Comparison of ENCODE assay signal across 9 mouse cellular contexts in the genomic region with DNA sequence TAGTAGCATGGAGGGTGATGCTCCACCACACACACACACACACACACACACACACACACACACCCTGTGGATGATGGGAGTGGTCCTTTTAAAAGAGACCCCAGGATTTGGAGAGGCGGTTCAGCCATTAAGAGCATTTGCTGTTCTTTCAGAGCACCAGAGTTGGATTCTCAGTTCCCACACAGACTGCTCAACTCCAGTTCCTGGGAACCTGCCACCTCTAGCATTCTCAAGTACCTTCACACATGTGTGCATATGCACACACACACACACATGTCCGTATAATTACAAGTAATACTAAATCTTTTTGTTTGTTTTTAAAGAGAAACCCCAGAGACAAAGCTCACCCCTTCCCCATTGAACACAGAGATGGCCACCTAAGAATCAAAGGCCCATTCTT. TPM values are rescaled to one million over a fixed set of nuclear protein-coding genes. Genes with fewer than 3 reads are reported as not detected.
DNase-seq lines count a peak whose midpoint lies in the region; ATAC-seq and TF ChIP-seq lines count a peak whose summit lies in the region.
"Had no signal": no experiment of that assay in that cellular context is flagged by ENCODE, and none has a peak within 500 bp of the region (broad histone marks: within the 10 kb centered on the region; RNA-seq: fewer than 3 reads in every experiment).

No protein-coding gene starts in this region.

- WGBS in kidney, postnatal 0 days, result 79% methylated on average over 2 of the region's 2 CpGs
- WGBS in forebrain, embryonic 12.5 days, result 67% methylated on average over 2 of the region's 2 CpGs
- 78% methylated on average over 2 of the region's 2 CpGs for WGBS in intestine, embryonic 16.5 days
- 69% methylated on average over 2 of the region's 2 CpGs for WGBS in midbrain, postnatal 0 days

- H3K4me3 ChIP-seq in kidney, postnatal 0 days (replicated peaks; ENCODE audit: low read depth, low read length), result no peak overlapping the region
- H3K4me3 ChIP-seq in forebrain, embryonic 12.5 days (replicated peaks), result no peak overlapping the region
- H3K4me3 ChIP-seq in intestine, embryonic 16.5 days (ENCODE audit: low read length), result no peak overlapping the region
- no peak overlapping the region for H3K4me3 ChIP-seq in midbrain, postnatal 0 days (ENCODE audit: low read depth, low read length)

- no peak for ATAC-seq in kidney, postnatal 0 days (replicated peaks; ENCODE audit: low FRiP score, low read depth)
- ATAC-seq in forebrain, embryonic 12.5 days (ENCODE audit: low FRiP score), result no peak
- ATAC-seq in intestine, embryonic 16.5 days, result no peak
- no peak for ATAC-seq in midbrain, postnatal 0 days (ENCODE audit: low FRiP score)

- no peak for TF ChIP-seq CTCF in kidney, postnatal 0 days (IDR thresholded peaks at IDR 0.05; ENCODE audit: low read depth)
- TF ChIP-seq CTCF in midbrain, postnatal 0 days (IDR thresholded peaks at IDR 0.05), result no peak

- H3K4me2 ChIP-seq in kidney, postnatal 0 days (ENCODE audit: low read length), result no peak overlapping the region
- H3K4me2 ChIP-seq in forebrain, embryonic 12.5 days, result peak overlapping the region; percentile 100
- peak overlapping the region; percentile 85; the same call in 1 of the 2 replicates for H3K4me2 ChIP-seq in intestine, embryonic 16.5 days (ENCODE audit: low read depth, low read length)
- H3K4me2 ChIP-seq in midbrain, postnatal 0 days (ENCODE audit: low read depth, low read length, poor library complexity, severe bottlenecking), result no peak overlapping the region

- peak overlapping the region; percentile 97; the same call in 1 of the 2 replicates for H3K27ac ChIP-seq in kidney, postnatal 0 days
- peak overlapping the region; percentile 99 for H3K27ac ChIP-seq in forebrain, embryonic 12.5 days
- peak overlapping the region; percentile 99 for H3K27ac ChIP-seq in intestine, embryonic 16.5 days (ENCODE audit: low read length)
- peak overlapping the region; percentile 99; the same call in 1 of the 2 replicates for H3K27ac ChIP-seq in midbrain, postnatal 0 days (ENCODE audit: low read depth, low read length)

- H3K9me3 ChIP-seq in kidney, postnatal 0 days (replicated peaks; ENCODE audit: low read length), result no peaks in the 10 kb centered on the region
- H3K9me3 ChIP-seq in forebrain, embryonic 12.5 days, result no peaks in the 10 kb centered on the region
- H3K9me3 ChIP-seq in intestine, embryonic 16.5 days (ENCODE audit: control insufficient read depth, low read length), result no peaks in the 10 kb centered on the region
- H3K9me3 ChIP-seq in midbrain, postnatal 0 days (ENCODE audit: low read length), result no peaks in the 10 kb centered on the region

- peaks cover 9% of the 10 kb centered on the region for H3K36me3 ChIP-seq in kidney, postnatal 0 days (ENCODE audit: insufficient read depth, low read length)
- peaks cover 22% of the 10 kb centered on the region for H3K36me3 ChIP-seq in forebrain, embryonic 12.5 days (replicated peaks)
- 0 out of 2 replicates have a peak, but pooled peaks cover 8% of the 10 kb centered on the region for H3K36me3 ChIP-seq in intestine, embryonic 16.5 days (ENCODE audit: control insufficient read depth, insufficient read depth, low read length)
- peaks cover 4% of the 10 kb centered on the region; the same call in 1 of the 2 replicates for H3K36me3 ChIP-seq in midbrain, postnatal 0 days (ENCODE audit: insufficient read depth, low read length)

- no peak for DNase-seq in kidney, postnatal 0 days (ENCODE audit: low spot score)
- no peak for DNase-seq in kidney, postnatal 10 days
- no peak for DNase-seq in midbrain, postnatal 0 days (ENCODE audit: low spot score)
- DNase-seq in adrenal gland, adult 18-20 months (ENCODE audit: low spot score in 2 of 2), result no peak
- no peak for DNase-seq in kidney, adult 11 months
- no peak for DNase-seq in adrenal gland, postnatal 4 days (ENCODE audit: low spot score in 2 of 2)

- H3K9ac ChIP-seq in kidney, postnatal 0 days (ENCODE audit: low read depth, low read length), result no peak overlapping the region
- H3K9ac ChIP-seq in forebrain, embryonic 12.5 days, result no peak overlapping the region
- no peak overlapping the region for H3K9ac ChIP-seq in intestine, embryonic 16.5 days (ENCODE audit: low read depth, low read length)
- no peak overlapping the region for H3K9ac ChIP-seq in midbrain, postnatal 0 days (replicated peaks; ENCODE audit: low read length, poor library complexity, severe bottlenecking)

- H3K27me3 ChIP-seq in kidney, postnatal 0 days (ENCODE audit: insufficient read depth, low read length), result no peaks in the 10 kb centered on the region
- no peaks in the 10 kb centered on the region for H3K27me3 ChIP-seq in forebrain, embryonic 12.5 days
- H3K27me3 ChIP-seq in intestine, embryonic 16.5 days (replicated peaks; ENCODE audit: control insufficient read depth, insufficient read depth, low read length), result no peaks in the 10 kb centered on the region
- no peaks in the 10 kb centered on the region for H3K27me3 ChIP-seq in midbrain, postnatal 0 days (ENCODE audit: insufficient read depth, low read length)

- H3K4me1 ChIP-seq in kidney, postnatal 0 days (replicated peaks; ENCODE audit: insufficient read depth, low read length), result peaks cover 31% of the 10 kb centered on the region; the same call in 1 of the 2 replicates
- peaks cover 47% of the 10 kb centered on the region for H3K4me1 ChIP-seq in forebrain, embryonic 12.5 days
- H3K4me1 ChIP-seq in intestine, embryonic 16.5 days (ENCODE audit: control insufficient read depth, insufficient read depth, low read length), result peaks cover 29% of the 10 kb centered on the region
- peaks cover 16% of the 10 kb centered on the region for H3K4me1 ChIP-seq in midbrain, postnatal 0 days (ENCODE audit: insufficient read depth, low read length)

RNA-seq across cellular contexts. Expression of a gene that starts 1.4 kb away (rescaled TPM):
- 78.4 and 81.1 TPM in 2 replicates for polyA plus RNA-seq in kidney, postnatal 0 days (2015; fragmentation: Nextera tagmentation; extraction: Ambion mirVana)
- 470 and 492 TPM in 2 replicates for polyA plus RNA-seq in forebrain, embryonic 12.5 days (2016; fragmentation: Nextera tagmentation; extraction: Ambion mirVana)
- polyA plus RNA-seq in intestine, embryonic 16.5 days (2015; fragmentation: Nextera tagmentation; extraction: Ambion mirVana), result 452 and 553 TPM in 2 replicates
- total RNA-seq in midbrain, postnatal 0 days (2014; rRNA removed), result 905 and 948 TPM in 2 replicates
- 224 and 226 TPM in 2 replicates for polyA plus RNA-seq in midbrain, postnatal 0 days (2015; fragmentation: Nextera tagmentation; extraction: Ambion mirVana)
- 100 to 1,000 TPM; 836 to 847 TPM for total RNA-seq in adrenal gland, adult 18-20 months (2021)
- total RNA-seq in adrenal gland, postnatal 4 days (2021), result 100 to 1,000 TPM; 412 to 445 TPM

RNA-seq across cellular contexts. Expression of a gene that starts 40.8 kb away (rescaled TPM):
- 0.12 and 0.18 TPM in 2 replicates for polyA plus RNA-seq in kidney, postnatal 0 days (2015; fragmentation: Nextera tagmentation; extraction: Ambion mirVana)
- 0.15 and 0.29 TPM in 2 replicates for polyA plus RNA-seq in forebrain, embryonic 12.5 days (2016; fragmentation: Nextera tagmentation; extraction: Ambion mirVana)
- polyA plus RNA-seq in intestine, embryonic 16.5 days (2015; fragmentation: Nextera tagmentation; extraction: Ambion mirVana), result 0.09 and 0.22 TPM in 2 replicates
- 0.33 and 0.44 TPM in 2 replicates for total RNA-seq in midbrain, postnatal 0 days (2014; rRNA removed)
- 0.17 TPM in 1 of 2 replicates, not detected in the other for polyA plus RNA-seq in midbrain, postnatal 0 days (2015; fragmentation: Nextera tagmentation; extraction: Ambion mirVana)
- 10 to 100 TPM in 1 of 2 experiments, 1 to 10 TPM in 1; 5.2 to 15.0 TPM for total RNA-seq in adrenal gland, adult 18-20 months (2021)
- 1 to 10 TPM; 2.0 to 2.2 TPM for total RNA-seq in adrenal gland, postnatal 4 days (2021)
- polyA plus RNA-seq: erythroblast, embryonic 14.5 days had no signal

Comparison
In these comparisons a context has a peak if more than half of its experiments do, and no peak if none do; other contexts are left out.
1. H3K4me2 ChIP-seq: peak in forebrain, embryonic 12.5 days (single experiment) and intestine, embryonic 16.5 days (single experiment); none in kidney, postnatal 0 days (single experiment) and midbrain, postnatal 0 days (single experiment).
2. Peak in every context shown above with its lines, with median percentiles within 50 percentile points of each other: H3K27ac ChIP-seq.